Mouse (Mus musculus) left cerebral cortex, postnatal 36 days (tissue): Measurements from ENCODE around the gene Slc31a2. TPM values are rescaled to one million over a fixed set of nuclear protein-coding genes. Genes with fewer than 3 reads are reported as not detected.
A peak's percentile ranks its signal among the peaks of the same experiment; 100 is the strongest.

Experiments
- DNase-seq, 2 experiments: peaks; one replicate each; pipeline ENCODE4 v3.0.0; 2021 to 2022; ENCODE audit warnings: low spot score in 2 of 2, mixed read lengths in 1 of 2
- intact Hi-C: fragments of 180-260 bp; cut with DNase I; formaldehyde crosslinking; loops from one replicate; pipeline ENCODE4 v1.15.1; 2025
- total RNA-seq, 2 experiments: library from RNA; stranded (reverse); gene quantifications; 2 replicates each; pipeline ENCODE4 v1.2.3; 2021

Slc31a2 gene
- total RNA-seq, 2 experiments from 2014 or later: 6.7 to 8.7 TPM

DNA sequence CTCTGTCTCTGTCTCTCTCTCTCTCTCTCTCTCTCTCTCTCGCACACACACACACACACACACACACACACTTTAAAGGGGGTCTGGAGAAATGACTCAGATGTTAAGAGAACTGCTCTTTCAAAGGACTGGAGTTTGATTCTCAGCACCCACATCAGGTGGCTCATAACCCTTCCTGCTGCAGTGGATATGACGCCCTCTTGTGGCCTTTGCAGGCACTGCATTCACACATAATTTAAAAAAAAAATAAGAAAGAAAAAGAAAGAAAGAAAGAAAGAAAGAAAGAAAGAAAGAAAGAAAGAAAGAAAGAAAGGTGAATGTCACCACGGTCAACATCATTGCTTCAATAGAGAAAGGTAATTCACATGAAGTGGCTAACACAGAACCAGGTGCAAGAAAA is 14.9 kb downstream of the Slc31a2 start:
- intact Hi-C loops: no loop called here
- DNase-seq: no peak

DNA sequence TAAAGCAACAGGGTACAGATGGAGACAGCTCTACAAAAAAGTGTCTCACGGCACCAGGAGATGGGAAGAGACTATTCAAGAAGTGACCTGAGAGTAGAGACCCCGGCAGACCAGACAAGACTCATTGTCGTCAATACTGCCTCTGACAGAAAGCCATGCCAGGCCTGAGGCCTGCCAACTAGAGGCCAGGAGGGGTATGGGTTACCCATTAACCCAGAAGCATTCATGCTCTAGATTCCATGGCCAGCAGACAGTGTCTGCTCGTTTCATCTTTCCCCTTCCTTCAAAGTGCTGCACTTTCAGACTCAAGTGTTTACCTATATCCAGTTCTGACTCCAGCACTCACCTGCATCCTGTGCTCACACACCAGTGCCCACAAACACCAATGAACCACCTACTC is 15.7 kb downstream of the Slc31a2 start:
- intact Hi-C loops: no loop called here
- DNase-seq: no peak

DNA sequence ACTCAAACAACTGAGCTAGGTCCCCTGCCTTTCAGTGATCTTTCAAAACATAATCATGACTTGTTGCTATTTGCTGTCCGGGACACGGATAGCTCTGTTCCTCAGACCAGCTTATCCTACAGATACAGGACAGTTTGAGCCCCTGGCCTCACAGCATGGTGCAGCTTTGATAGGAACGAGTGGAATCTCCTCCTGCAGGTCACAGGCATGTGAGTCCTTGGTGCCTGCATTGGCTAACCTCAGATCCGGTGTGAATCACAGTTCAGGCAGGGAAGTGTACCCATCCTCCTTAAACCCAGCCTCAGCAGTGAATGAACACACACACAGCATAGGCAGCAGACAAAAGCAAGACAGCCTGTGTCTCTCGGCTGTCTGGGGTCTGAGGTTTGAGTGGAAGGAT is 19.0 kb downstream of the Slc31a2 start:
- no peak for DNase-seq
- intact Hi-C loops: no loop called here

DNA sequence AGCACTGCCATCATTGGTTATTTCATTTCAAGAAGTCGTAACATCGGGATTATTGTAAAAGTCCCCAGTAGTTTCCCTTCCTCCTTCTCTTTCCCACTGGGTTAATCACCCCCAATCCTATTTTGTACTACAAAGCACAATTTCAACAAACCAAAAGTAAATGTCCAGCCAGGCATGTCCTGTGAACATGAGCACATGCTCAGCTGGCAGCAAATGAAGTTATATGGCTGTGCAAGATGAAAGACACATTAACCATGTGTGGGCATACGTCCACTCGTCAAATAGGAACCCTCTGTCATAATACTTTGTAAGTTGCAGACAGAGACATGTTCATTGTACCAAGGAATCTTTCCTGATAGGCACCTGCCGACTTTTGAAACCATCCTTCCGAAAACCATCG is 20.6 kb downstream of the Slc31a2 start:
- no peak for DNase-seq
- intact Hi-C loops: no loop called here

DNA sequence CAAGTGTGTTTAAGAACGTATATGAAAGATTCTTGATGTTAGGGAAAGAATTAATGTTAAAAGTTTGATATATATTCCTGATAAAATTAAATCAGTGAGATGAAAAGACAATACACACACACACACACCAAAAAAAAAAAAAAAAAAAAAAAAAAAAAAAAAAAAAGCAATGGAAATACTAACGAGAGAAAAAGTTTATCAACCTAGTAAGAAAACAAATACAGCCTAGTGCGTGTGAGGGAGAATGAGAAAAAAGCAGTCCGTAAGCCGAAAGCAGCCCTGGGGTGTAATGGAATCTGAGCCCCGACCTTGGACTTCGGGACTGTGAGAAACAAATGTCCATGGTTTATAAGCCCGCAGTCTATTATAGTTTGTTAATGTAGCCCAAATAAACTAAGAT is 23.2 kb downstream of the Slc31a2 start:
- DNase-seq: no peak
- intact Hi-C loops: no loop called here

DNA sequence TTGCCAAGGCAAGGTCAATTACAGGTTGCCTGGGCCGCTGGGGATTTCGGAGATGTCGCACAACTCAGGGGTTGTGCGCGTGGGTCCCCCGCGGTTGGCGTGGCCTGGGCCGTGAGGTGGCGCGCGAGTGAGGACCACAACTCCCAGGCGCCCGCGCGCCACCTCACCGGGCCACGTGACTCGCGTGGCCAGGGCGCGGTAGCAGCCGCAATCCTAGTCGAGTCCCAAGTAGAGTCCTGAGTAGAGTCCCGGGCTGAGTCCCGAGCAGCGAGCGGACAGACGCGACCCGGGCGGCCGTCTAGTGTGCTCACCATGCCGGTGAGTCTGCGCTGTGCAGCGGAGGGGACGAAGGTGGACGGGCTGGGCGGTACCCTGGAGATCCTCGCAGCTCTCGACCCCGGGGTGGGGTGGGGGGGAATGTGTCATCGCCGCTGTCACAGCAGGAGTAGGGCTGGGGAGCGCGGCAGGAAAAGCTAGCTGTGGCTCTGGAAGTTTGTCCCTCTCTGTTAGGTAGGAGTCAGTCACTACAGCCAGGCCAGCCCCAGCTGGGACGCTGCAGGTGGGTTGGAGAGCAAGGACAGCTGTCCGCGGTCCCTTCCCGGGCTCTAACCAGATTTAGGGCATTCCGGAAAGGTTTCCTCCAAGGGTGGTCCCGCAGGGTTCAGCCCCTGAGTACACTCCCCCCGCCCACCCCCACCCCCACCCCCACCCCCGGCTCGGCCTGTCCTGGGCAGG is 24.1 kb downstream of the Slc31a2 start:
- intact Hi-C loops: loop anchor here (2.0 kb wide), 1 partner anchor 78 kb away; no protein-coding TSS in a partner anchor
- DNase-seq: peak; percentile 79 to 83

DNA sequence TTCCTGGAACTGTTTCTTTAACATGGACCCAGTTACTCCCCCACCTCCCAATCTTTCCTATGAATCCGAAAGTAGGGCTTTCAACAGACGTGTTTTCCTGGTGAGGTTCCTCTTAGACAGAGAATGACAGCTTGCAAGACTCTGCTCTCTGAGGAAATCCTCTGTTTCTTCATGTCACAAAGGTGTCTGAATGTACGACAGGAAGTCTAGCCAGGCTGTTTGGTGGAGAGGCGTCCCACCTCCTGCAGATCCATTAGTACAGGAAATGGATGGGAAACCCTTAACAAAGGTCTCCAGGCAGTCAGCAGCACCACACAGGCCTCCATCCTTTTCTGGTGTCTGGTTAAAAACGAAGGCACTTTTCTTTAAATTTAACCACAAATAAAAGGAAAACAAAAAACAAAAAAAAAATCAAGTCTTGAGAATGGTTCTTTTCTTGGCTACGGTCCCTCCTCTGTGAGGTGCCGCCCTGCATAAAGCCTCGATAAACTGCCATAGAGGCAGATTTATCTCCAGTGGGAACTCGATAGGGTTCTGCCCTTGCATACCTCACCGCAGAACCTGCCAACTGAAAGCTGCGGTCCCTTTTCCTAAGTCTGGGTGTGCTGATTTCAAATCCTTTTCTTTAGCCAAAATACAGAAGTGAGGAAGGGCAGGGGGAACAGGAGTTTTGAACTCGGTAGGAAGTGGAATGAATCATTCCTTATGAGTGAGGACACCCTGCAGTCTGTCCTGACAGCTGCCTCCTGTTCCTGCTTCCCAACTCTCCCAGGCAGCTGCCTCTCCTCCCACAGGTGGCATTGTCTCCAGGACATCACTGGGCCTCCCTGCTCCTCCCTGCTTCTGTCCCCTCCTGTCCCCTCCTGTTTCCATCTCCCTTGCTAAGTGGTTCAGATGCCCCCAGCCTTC is 24.9 kb downstream of the Slc31a2 start:
- DNase-seq: no peak
- intact Hi-C loops: loop anchor here (2.0 kb wide), 1 partner anchor 78 kb away; no protein-coding TSS in a partner anchor

DNA sequence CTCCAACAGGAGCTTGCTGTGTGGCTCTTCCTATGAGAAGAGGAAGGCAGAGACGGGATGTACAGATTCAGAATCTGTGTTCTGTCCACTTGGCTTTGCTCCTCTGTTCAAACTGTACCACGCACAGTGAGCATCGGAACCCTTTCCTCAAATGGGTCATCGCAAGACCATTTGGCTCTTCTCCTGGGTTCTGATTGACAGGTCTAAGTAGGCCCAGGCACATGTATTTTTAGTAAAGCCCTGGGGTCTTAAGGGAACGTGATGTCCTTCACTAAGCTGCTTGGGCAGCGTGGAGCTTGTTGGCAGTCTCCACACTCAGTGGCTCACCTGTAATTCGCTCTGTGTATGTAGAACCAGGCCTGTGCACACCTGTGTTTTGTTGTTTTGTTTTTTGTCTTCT is 26.9 kb downstream of the Slc31a2 start:
- no peak for DNase-seq
- intact Hi-C loops: no loop called here

DNA sequence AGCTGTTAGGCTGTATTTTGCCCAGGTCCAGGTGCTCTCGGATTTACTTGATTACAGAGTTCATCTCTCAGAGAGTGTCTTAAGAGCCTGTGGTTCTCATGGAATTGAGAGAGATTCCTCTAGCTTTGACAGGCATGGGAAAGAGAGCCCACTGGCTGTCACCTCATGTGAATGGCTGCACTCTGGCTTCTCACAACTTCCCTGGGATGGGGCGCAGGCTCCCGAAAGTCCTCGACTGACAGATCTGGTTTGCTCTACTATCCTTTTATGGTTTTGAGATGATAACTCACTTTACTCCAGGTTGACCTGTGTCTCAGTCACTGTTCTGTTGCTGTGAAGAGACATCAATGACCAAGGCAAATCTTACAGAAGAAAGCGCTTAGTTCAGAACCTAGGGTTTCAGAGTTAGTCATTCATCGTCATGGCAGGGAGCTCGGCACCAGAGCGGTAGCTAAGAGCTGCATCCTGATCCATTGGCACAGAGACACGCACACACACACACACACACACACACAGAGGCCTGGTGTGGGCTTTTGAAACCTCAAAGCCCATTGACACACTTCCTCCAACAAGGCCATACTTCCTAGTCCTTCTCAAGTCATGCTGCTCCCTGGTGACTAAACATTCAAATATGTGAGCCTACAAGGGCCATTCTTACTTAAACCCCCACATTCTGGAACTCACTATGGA is 28.6 kb downstream of the Slc31a2 start:
- intact Hi-C loops: no loop called here
- DNase-seq: no peak

DNA sequence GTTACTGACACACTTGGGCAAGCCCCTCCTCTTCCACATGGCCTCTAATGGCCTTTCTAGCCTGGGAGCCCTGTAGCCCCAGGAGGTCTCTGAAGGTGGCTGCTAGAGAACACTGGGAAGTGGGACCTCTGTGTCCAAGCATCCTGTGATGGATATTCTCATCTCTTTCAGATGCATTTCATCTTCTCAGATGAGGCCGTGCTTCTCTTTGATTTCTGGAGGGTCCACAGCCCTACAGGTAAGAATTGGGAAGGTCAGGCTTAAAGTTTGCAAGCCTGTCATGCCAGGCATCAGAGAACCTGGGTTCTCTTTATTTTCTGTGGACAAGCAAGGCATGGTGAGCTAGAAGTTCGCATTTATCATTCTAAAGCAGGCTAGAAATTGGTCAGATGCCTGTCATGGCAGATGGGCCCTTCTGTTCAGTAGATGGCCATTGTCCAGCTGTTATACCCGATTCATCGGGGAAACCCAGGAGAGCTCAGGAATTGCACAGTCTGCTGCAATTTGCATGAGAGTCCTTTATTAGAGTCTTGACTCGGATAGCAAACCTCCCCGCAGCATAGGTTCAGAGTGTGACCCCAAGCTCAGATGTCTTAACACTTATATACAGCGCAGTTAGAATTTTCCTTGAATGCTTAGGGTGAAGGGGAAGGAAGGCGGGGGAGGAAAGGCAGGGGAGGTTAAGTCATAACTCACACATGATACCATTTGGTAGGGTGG is 30.3 kb downstream of the Slc31a2 start:
- no peak for DNase-seq

DNA sequence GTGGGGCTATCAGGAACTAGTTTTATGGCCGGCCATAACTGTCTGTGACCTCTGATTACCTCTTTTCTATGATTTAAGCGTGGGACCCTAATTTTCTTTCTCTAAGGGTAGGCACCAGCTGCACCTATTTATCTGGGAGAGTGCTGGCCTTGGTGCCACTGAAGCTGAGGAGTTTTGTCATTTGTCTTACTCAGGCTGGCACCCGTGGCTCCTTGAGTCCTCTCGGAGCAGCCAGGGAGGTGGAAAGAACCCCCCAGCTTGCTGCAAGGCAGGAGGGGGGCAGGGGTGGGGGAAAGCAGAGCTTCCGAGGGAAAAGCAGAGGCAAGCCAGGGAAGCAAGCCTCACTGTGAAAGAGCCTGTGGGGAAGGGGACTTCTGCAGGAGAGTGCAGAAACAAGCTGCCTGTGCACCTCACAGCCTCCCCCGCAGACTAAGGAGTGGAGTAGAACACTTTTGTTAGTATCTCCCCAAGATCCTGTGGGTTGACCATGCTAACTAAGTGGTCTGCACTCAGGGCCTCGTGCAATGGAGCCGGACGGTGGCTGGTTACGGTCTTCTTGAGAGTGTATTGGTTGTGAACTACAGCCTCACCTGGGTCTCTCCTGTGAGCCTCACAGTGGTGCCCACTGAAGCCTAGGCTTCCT is 31.0 kb downstream of the Slc31a2 start:
- peak in 1 of 2 experiments; percentile 47 for DNase-seq
- intact Hi-C loops: no loop called here

More for the DNA sequence above, 30.3 kb downstream of the Slc31a2 start:
- intact Hi-C loops: no loop called here

DNA sequence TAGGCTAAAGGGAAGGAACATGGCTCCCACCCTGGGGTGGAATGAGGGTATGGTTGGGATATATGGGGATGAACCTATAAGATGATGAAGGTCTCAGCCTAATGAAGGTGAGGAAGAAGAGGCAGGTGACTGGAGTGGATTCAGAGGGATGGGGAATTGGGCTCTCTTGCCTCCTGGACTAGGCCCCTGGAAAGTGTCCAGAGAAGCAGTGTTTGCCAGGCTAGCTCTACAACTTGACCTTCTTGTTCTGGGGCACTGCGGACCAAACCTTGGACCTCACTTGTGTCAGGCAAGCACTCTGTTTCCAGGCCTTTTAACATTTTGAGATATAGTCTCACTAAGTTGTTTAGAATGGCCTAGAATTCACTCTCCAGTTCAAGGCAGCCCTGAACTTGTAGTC is 32.4 kb downstream of the Slc31a2 start:
- intact Hi-C loops: no loop called here
- DNase-seq: no peak

DNA sequence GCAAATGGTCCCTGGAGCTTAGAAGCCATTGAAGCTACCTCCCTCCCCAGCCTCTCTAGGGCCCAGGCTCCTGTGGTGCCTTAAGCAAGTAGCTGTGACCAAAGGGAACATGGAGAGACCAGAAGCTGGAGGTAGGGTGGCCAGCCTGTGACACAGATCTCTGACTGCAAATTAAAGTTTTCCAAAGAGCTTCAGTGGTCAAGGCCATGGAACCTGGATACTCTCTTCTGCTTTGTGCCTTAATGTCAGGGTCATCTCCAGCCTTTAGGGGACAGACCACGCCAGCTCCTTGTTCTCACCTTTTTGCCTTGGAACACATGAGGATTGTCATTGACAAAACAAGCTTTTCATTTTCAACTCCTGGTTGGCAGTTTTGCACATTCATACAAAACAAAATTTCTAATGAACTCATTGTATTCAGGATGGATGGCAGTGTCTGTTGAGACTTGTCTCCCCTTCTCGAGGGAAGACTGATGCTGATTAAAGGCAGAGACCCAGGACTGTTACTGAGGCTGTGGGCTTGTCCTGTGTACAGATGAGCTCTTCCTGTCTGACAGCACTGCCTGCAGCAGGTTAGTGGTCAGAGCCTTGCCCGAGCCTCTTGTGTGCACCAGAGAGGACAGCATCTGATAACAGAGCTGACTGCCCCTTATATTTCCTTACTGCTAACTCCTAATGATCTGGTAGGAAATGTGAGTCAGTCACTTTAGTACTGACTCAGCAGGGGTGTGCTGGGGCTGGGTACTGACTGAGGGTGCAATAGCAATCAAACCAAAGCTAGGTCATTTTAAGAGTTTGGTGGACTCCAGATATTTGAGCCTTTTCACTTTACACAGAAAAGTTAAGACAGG is 35.1 kb downstream of the Slc31a2 start:
- no peak for DNase-seq
- intact Hi-C loops: no loop called here

DNA sequence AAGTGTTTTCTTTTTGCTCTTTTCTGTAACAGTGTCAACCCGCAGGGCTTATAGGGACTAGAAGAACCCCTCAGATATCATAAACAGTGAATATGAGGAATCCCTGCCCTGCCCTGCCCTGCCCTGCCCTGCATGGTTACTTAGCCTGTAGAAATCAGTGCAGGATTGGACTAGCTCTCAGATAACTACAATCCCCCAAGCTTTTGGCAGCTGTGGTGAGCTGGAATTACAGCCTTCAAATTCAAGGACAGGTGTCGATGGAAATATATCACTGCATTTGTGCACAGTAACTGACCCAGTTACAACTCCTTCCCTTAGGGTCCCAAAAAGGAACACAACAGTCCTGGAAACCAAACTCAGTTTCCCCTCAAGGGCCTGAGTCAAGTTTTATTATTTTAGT is 37.6 kb downstream of the Slc31a2 start:
- no peak for DNase-seq
- intact Hi-C loops: no loop called here

DNA sequence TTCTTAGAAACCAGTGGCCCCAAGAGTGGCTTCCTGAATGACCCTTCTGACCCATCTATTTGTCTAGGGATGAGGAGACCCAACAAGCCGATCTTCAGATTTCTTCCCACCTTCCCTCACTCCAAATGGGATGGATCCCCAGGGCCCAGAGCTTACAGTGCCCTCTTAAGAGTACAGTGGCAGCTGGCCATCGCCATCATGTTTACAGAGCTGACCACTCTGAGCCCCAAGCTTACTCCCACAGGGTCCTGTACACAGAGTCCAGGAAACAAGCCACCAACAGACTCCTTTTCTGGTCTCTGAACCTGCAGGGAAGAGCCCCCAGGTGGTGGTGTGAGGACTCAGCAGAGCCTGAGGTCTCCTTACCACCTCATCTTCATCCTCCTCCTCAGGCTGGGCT is 40.4 kb downstream of the Slc31a2 start:
- no peak for DNase-seq
- intact Hi-C loops: no loop called here

DNA sequence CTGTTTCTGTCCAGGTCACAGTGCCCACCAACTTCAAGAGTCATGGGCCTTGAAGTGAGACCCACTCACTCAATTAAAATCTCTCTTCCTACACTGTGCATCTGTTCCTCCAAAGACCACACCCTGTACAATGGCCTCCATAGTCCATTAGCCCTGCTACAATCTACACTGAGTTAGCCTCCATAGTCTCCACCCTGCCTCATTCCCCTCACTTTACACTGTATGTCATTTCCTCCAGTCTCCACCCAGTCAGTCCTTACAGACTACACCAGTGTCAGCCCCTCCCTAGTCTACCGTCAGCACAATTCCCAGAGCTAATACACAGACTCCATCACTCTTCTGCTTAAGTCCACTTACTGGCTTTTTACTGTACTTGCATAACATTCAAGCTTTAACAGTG is 40.9 kb downstream of the Slc31a2 start:
- intact Hi-C loops: no loop called here
- DNase-seq: no peak

DNA sequence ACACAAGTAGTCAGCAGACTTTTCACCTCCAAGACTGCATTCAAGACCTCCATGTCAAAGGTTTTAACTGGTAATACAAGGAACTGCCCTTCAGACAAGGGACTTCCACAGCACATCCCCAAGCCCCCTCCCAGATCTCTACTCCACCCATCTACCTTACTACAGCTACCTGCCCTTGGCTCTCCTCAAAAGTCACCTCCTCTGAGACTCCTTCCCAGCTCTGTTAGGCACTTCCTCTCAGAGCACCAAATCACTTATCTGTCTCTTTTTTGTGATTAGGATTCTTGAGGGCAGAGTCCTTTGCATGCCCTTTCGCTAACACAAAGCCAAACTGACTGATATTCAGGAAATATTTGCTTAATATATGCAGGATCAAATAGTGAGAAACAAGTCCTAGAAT is 43.9 kb downstream of the Slc31a2 start:
- intact Hi-C loops: no loop called here
- no peak for DNase-seq

DNA sequence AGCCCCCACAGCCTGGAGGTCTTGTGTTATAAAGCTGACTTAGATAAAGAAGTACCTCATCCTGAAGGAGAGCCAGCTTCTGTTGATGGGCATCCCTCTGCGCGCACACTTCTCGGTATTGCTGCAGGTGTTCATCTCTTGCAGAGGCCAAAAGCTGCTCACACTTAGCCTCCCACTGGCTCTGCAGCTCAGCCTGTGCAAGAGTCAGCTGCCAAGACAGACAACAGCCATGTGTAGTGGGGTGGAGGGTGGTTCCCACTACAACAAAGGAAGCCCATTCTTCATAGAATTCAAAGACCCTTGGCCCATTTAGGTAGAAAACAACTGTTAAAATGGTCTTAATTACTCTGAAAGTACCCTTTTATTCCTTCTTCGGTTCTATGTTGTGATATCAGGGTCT is 44.5 kb downstream of the Slc31a2 start:
- DNase-seq: no peak
- intact Hi-C loops: no loop called here
